Comparison of ENCODE assay signal across 9 mouse cellular contexts in the genomic region with DNA sequence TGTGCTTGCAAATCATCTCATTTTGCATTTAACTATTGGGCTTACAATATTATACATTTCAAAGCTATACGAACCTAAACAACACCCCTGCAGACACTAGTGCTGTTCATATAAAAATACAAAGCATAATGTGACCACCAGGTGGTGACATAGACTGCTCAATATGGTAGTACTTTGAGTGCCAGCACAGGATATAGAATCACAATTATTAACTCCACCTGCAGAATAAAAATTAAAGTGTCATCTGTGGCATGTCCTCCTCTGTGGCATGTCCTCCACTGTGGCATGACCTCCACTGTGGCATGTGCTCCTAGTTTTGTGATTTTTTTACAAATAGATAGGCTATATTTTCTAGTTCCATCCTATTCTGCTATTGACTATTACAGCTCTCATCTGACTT.
A peak's percentile ranks its signal among the peaks of the same experiment; 100 is the strongest.
DNase-seq lines count a peak whose midpoint lies in the region; ATAC-seq and TF ChIP-seq lines count a peak whose summit lies in the region.
"Had no signal": no experiment of that assay in that cellular context is flagged by ENCODE, and none has a peak within 500 bp of the region (broad histone marks: within the 10 kb centered on the region; RNA-seq: fewer than 3 reads in every experiment).

No protein-coding gene starts in this region.

- H3K9ac ChIP-seq in limb, embryonic 12.5 days (replicated peaks) = no peak overlapping the region

- peaks cover 21% of the 10 kb centered on the region for H3K4me1 ChIP-seq in limb, embryonic 12.5 days (replicated peaks)
- H3K4me1 ChIP-seq in limb, embryonic 10.5 days = peaks cover 14% of the 10 kb centered on the region
- no peaks in the 10 kb centered on the region for H3K4me1 ChIP-seq in G1E (ENCODE audit: insufficient read depth, low read depth, low read length)
- H3K4me1 ChIP-seq: megakaryocyte, embryonic 14.5 days had no signal

- no peaks in the 10 kb centered on the region for H3K27me3 ChIP-seq in limb, embryonic 12.5 days
- H3K27me3 ChIP-seq in limb, embryonic 10.5 days (ENCODE audit: low read depth, poor library complexity, severe bottlenecking) = no peaks in the 10 kb centered on the region
- H3K27me3 ChIP-seq in G1E (ENCODE audit: insufficient read depth, low read length) = no peaks in the 10 kb centered on the region
- H3K27me3 ChIP-seq: megakaryocyte, embryonic 14.5 days had no signal

- H3K4me2 ChIP-seq in limb, embryonic 12.5 days = no peak overlapping the region

- DNase-seq in limb, embryonic 10.5 days (ENCODE audit: low spot score) = no peak
- no peak for DNase-seq in G1E (ENCODE audit: low spot score)
- peak; percentile 28 for DNase-seq in c-Kit-positive CD71-negative TER-119-negative erythroid progenitor cells, embryonic 14.5 days (ENCODE audit: low read depth)
- no peak for DNase-seq in spleen, postnatal 10 days (ENCODE audit: low spot score in 2 of 2)
- no peak for DNase-seq in urinary bladder, postnatal 25 days (ENCODE audit: low spot score)

- peak; percentile 52 for ATAC-seq in limb, embryonic 12.5 days (ENCODE audit: insufficient number of reproducible peaks, insufficient read depth, low FRiP score, low TSS enrichment, low read depth)
- ATAC-seq in G1E (ENCODE audit: extremely low read depth, insufficient number of reproducible peaks, low FRiP score, poor library complexity, severe bottlenecking) = peak; percentile 49; the same call in 1 of the 2 replicates
- ATAC-seq in inflammation-experienced regulatory T-cells, adult 6 months = peak; percentile 67
- ATAC-seq in megakaryocyte progenitor cell, adult 5-6 weeks (replicated peaks; ENCODE audit: poor library complexity) = peak; percentile 97

- H3K27ac ChIP-seq in limb, embryonic 12.5 days = no peak overlapping the region
- H3K27ac ChIP-seq in limb, embryonic 10.5 days = no peak overlapping the region

- no peaks in the 10 kb centered on the region for H3K9me3 ChIP-seq in limb, embryonic 12.5 days
- H3K9me3 ChIP-seq in limb, embryonic 10.5 days (replicated peaks) = no peaks in the 10 kb centered on the region
- H3K9me3 ChIP-seq in G1E (replicated peaks) = no peaks in the 10 kb centered on the region
- H3K9me3 ChIP-seq: megakaryocyte, embryonic 14.5 days had no signal

- H3K36me3 ChIP-seq in limb, embryonic 12.5 days = peaks cover 52% of the 10 kb centered on the region
- peaks cover 92% of the 10 kb centered on the region for H3K36me3 ChIP-seq in limb, embryonic 10.5 days
- H3K36me3 ChIP-seq in G1E (replicated peaks) = no peaks in the 10 kb centered on the region

- H3K4me3 ChIP-seq in limb, embryonic 12.5 days (replicated peaks) = no peak overlapping the region
- H3K4me3 ChIP-seq in limb, embryonic 10.5 days = no peak overlapping the region
- no peak overlapping the region for H3K4me3 ChIP-seq in G1E (ENCODE audit: low read depth, low read length)
- H3K4me3 ChIP-seq: megakaryocyte, embryonic 14.5 days had no signal

- TF ChIP-seq CTCF in G1E (IDR thresholded peaks at IDR 0.05; ENCODE audit: low read depth, low read length) = no peak

- 56% methylated on average over 1 of the region's 1 CpGs for WGBS in limb, embryonic 12.5 days
- WGBS in limb, embryonic 10.5 days = 81% methylated on average over 1 of the region's 1 CpGs
